Mouse (Mus musculus): ENCODE measurements around the gene Cacna2d4.
"Not testable (repeated sequence)": the region's sequence is repeated elsewhere in the genome, so short reads cannot be mapped to it uniquely, and the experiment has no call there.

Cacna2d4 gene

DNA sequence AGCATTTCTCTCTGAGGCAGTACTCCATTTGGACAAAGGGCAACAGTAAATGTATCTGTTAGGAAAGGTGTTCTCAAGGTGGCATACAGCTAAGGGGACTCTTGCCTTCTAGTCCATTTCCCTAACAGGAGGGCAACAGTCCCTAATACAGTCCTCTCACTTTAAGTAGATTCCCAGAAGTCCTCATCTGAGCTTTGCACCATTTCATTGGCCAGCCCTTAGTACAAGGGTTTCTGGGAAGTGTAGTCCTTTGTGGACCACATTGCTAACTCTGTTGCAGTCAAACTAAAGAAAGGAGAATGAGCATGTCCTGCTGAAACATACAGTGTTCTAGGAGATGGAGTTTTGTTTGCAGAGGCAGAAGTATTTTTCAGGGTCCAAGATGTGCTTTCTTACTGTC lies 105.1 kb downstream of the Cacna2d4 start:
- no peak for DNase-seq (ENCODE audit: low spot score in 2 of 2)

GRCm38 (mm10) chr6:119346257-119346656 lies 109.9 kb downstream of the Cacna2d4 start:
- no peak for DNase-seq (ENCODE audit: low spot score in 2 of 2)

- no peak for DNase-seq (ENCODE audit: low spot score in 2 of 2)
Observed at GRCm38 (mm10) chr6:119347813-119348212, 111.5 kb downstream of the Cacna2d4 start.

GRCm38 (mm10) chr6:119348234-119348633 lies 111.9 kb downstream of the Cacna2d4 start:
- DNase-seq (ENCODE audit: low spot score in 2 of 2) = peak; percentile 37 to 59

- no peak for DNase-seq (ENCODE audit: low spot score in 2 of 2)
Observed at GRCm38 (mm10) chr6:119350703-119351198, 114.4 kb downstream of the Cacna2d4 start.

DNA sequence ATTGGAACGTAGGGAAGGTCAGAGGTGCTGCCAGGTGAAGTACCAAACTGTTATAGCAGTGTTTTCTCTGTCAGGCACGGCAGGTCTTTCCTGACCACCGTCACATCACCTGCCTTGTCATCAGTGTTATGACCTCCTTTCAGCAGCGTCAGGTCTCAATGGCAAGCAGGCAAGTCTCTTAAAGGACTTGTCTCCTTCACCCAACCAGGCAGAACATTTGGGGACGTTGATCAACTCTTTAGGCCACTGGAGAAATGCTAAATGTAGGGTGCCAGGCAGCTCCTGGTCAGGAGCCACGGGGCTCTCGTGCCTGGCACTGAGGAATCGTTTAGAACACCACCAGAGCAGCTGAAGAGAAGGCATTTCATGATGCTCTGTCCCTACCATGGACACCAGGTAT lies 115.3 kb downstream of the Cacna2d4 start:
- DNase-seq (ENCODE audit: low spot score in 2 of 2) = no peak

GRCm38 (mm10) chr6:119352501-119352900 lies 116.2 kb downstream of the Cacna2d4 start:
- no peak for DNase-seq (ENCODE audit: low spot score in 2 of 2)

DNA sequence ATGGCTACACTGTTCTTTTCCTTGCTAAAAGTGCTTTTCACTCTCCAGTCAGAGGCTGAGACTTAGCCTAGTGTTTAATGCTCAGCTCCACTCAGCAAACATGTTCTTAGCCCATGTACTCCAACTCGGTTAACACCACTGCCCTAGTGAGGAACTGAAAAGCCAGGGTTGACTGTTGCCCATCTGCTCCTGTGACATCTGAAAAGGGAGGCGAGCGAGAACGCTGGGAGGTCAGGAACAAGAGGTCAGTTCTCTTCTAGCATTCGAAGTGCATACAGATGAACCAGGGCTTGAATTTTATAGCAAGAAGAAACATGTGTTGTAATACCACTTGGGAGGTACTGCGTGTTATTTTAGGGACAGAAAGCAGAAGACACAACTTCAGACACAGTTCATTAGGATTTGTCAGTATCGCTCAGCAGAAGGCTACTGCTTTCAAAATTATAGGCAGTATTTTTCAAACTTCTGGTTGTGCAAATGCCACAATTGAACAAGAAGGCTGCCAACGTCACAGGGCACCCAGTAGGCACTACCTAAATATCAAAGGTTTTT lies 121.8 kb downstream of the Cacna2d4 start:
- no peak for DNase-seq (ENCODE audit: low spot score in 2 of 2)

DNA sequence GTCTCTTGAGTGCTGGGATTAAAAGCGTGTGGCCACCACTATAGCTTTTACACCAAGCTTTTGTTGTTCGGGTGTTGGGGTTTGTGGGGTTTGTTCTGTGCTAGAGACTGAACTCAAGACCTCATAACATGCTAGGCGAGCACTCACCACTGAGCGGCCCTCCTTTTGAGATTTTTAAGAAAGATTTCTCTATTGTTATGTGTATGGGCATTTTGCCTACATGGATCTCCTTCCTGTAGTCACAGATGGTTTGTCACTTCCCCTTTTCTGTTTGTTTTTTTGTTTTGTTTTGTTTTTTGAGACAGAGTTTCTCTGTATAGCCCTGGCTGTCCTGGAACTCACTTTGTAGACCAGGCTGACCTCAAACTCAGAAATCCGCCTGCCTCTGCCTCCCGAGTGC lies 123.9 kb downstream of the Cacna2d4 start:
- DNase-seq (ENCODE audit: low spot score in 2 of 2) = not testable (repeated sequence)

DNA sequence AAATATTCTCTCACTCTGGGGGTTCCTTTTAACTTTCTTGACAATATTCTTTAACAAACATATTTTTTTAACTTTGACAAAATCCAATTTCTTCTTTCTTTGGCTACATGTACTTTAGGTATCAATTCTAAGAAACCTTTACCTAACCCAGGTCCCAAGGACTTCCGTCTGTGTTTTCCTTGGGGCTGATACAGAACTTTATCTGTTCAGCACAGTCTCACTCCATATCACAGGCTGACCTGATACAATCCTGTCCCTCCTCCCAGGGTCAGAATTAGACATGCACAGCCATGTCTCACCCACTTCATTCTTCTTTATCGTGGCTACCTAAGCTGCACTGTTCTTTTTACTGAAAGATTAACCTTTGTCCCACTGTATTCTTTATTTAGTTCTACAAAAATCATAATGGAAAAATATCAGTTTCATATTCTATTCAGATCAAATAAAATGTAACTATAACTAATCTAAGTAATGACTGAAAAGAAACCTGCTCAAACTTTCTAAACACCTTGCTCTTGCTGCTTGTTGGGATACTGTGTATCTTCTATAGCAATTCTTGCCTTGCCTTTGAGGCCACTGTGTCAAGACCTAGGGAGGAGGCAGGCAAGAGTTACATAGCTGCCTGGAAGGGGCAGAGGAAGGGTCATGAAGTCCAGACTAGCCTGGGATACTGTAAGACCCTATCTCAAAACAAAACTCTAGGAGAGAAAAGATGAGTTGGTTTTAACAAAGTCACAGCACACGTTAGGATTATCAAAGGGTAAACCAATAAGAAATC lies 124.8 kb downstream of the Cacna2d4 start:
- DNase-seq (ENCODE audit: low spot score in 2 of 2) = no peak

GRCm38 (mm10) chr6:119363593-119363992 lies 127.3 kb downstream of the Cacna2d4 start:
- DNase-seq (ENCODE audit: low spot score in 2 of 2) = no peak

GRCm38 (mm10) chr6:119366800-119367199 lies 130.5 kb downstream of the Cacna2d4 start:
- not testable (repeated sequence) for DNase-seq (ENCODE audit: low spot score in 2 of 2)

GRCm38 (mm10) chr6:119367382-119367781 lies 131.1 kb downstream of the Cacna2d4 start:
- no peak for DNase-seq (ENCODE audit: low spot score in 2 of 2)

DNA sequence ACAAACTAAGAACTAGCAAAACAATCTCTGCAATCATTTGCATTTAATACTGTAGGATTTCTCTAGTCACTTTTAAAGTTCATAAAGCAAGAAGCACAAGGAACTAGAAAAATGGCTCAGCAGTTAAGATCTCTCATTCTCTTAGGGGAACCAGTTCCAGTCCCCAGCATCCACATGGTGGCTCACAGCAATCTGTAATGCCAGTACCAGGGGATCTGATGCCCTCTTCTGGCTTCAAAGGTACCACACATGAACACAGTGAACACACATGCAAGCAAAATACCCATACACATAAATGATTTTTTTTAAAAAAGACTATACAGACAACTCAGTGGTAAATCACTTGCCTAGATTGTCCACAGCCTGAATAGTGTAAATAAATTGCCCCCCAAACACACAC lies 135.3 kb downstream of the Cacna2d4 start:
- no peak for DNase-seq (ENCODE audit: low spot score in 2 of 2)

DNA sequence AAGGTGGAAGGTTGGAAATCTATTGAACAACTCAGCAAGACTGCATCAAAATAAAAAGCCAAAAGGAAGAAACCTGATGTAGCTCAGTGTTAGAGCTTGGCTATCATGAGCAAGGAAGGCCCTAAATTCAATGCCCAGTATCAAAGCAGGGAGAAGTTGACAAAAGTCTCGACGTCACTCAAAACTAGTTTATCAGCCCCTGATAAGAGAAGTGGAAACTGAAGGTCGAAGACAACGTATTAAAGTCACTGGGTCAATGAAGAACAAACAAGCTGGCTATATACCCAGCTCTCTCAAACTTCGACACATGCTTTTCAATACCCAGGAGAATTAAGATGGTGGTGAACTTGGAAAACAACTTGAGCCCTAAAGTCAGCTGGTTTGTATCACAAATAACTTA lies 135.9 kb downstream of the Cacna2d4 start:
- no peak for DNase-seq (ENCODE audit: low spot score in 2 of 2)

DNA sequence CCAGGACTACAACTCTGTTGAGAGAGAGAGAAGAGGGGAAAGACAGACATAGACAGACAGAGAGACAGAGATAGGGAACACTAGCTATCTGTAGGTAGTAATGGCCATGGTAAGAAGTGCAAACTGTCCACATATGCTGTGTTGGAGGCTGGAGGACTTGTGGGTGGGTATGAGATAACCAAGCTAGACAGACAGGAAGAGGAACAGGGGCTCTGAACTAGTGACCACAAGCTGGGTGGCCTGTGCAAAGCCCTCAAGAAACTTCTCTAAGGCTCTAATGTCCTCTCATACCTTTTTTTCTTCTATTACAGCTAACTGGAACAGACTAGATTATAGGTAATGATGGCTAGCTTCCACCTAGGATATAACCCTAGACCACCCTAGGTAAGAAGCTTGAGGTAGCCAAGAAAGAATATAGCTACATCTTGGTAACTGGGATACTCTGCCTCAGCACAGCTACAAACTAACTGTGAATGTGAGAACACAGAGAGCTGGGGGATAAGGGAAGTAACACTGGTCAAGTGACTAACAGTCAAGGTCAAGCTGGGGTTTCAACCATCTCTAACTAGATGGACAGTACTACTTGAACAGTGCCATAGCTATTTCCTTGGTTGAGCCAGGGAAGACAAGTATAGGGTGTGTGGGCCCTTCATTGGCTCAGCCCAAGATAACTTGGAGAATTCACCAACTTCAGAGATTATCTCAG lies 136.8 kb downstream of the Cacna2d4 start:
- DNase-seq (ENCODE audit: low spot score in 2 of 2) = no peak

DNA sequence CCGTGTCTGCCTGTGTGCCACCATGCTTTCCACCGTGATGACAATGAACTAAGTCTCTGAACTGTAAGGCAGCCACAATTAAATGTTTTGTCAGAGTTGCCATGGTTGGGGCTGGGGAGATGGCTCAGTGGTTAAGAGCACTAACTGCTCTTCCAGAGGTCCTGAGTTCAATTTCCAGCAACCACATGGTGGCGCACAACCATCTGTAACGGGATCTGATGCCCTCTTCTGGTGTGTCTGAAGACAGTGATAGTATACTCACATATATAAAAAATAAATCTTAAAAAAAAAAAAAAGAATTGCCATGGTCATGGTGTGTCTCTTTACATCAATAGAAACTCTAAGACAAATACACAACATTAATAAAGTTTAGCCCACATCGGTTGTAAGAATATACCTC lies 138.7 kb downstream of the Cacna2d4 start:
- no peak for DNase-seq (ENCODE audit: low spot score in 2 of 2)

GRCm38 (mm10) chr6:119377613-119378012 lies 141.3 kb downstream of the Cacna2d4 start:
- DNase-seq (ENCODE audit: low spot score in 2 of 2) = peak in 1 of 2 experiments; percentile 27

DNA sequence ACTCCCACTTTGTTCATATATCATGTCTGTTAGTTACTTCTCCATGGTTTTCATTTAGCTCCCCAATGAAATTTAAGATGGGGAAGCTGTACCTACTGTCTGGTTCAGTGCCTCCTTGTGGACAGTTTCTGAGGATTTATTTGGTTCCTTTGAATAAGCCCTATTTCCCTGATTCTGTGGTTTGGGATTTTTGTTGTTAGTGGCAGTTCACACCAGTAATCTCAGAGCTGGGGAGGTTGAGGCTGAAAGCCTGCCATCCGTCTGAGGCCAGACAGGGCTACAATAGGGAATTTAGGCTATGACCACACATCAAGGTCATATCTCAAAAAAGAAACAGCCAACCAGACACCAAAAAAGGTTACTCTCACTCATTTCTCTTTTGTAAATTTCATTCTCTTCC lies 142.3 kb downstream of the Cacna2d4 start:
- no peak for DNase-seq (ENCODE audit: low spot score in 2 of 2)

- DNase-seq (ENCODE audit: low spot score in 2 of 2) = no peak
Observed at GRCm38 (mm10) chr6:119385668-119386067, 149.3 kb downstream of the Cacna2d4 start.

DNA sequence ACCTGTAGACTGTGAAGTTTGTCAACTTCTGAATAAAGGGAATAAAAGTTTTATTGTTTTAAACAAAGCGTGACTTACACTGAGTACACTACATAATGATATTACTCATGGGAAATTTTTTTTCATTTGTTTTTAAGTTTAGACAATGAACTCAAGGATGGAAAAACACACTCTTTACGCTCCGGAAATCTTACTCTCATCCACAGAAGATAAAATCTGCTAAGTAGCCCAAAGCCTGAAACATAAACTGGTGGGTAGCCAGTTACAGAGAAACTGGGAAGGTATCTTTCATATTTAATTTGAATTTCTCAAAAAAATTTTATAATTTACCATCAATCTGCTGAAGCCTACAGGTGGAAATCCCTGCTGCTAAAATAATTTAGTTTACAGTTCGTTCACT lies 150.1 kb downstream of the Cacna2d4 start:
- DNase-seq (ENCODE audit: low spot score in 2 of 2) = no peak

DNA sequence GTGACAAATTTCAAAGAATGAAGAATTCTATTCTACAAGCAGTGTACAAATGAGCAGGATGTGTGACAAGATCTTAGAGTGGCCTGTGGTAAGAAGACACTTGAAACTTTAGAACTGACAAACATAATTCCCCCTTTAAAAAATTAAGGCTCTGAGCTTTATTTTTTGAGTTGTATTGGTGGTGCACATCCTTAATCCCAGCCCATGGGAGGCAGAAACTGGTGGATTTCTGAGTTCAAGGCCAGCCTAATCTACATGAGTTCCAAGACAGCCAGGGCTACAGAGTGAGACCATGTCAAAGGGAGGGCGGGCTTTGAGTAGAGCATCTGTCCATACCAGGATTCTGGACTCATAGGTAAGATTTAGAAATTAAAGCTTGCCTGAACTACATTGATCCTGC lies 150.5 kb downstream of the Cacna2d4 start:
- DNase-seq (ENCODE audit: low spot score in 2 of 2) = no peak
